Comparison of ENCODE assay signal across 9 mouse cellular contexts in genomic region chr17:48274885-48275284, GRCm38 (mm10). TPM values are rescaled to one million over a fixed set of nuclear protein-coding genes. Genes with fewer than 3 reads are reported as not detected.
DNase-seq lines count a peak whose midpoint lies in the region; ATAC-seq and TF ChIP-seq lines count a peak whose summit lies in the region.
"Had no signal": no experiment of that assay in that cellular context is flagged by ENCODE, and none has a peak within 500 bp of the region (broad histone marks: within the 10 kb centered on the region; RNA-seq: fewer than 3 reads in every experiment).

No protein-coding gene starts in this region.

- whole genome bisulfite sequencing in lung, embryonic 14.5 days: 35% methylated on average over 6 of the region's 6 CpGs

- H3K9ac ChIP-seq in lung, embryonic 14.5 days: no peak overlapping the region

- no peaks in the 10 kb centered on the region for H3K9me3 ChIP-seq in lung, embryonic 14.5 days (ENCODE audit: low read depth, low read length)

- H3K4me2 ChIP-seq in lung, embryonic 14.5 days: no peak overlapping the region

- H3K4me3 ChIP-seq in lung, embryonic 14.5 days (ENCODE audit: low read depth, low read length): no peak overlapping the region
- H3K4me3 ChIP-seq: megakaryocyte, embryonic 14.5 days had no signal

- TF ChIP-seq CTCF in lung, embryonic 14.5 days (IDR thresholded peaks at IDR 0.05; ENCODE audit: low read depth): peak; percentile 92

- H3K4me1 ChIP-seq in lung, embryonic 14.5 days (ENCODE audit: insufficient read depth): no peaks in the 10 kb centered on the region

- peak; percentile 64 for ATAC-seq in CD4-positive, CD25-positive, alpha-beta regulatory T cell, adult 4 months
- no peak for ATAC-seq in lung, embryonic 14.5 days (ENCODE audit: insufficient read depth)

- peak; percentile 90 for DNase-seq in adipocyte (ENCODE audit: low spot score)
- DNase-seq in embryo, embryonic 10 days (ENCODE audit: low spot score): peak; percentile 87
- peak; percentile 42 to 77 for DNase-seq in gastrocnemius, postnatal 4 days (ENCODE audit: low spot score in 2 of 2)
- DNase-seq in layer of hippocampus, adult 8-10 months (ENCODE audit: low spot score in 2 of 2): peak; percentile 48 to 85
- DNase-seq in lung, embryonic 14.5 days: peak; percentile 92
- DNase-seq in retina, postnatal 7 days (ENCODE audit: low read depth, low spot score): peak; percentile 63
- peak; percentile 34 for DNase-seq in urinary bladder, adult 2 months (ENCODE audit: low spot score)

- no peaks in the 10 kb centered on the region for H3K27me3 ChIP-seq in lung, embryonic 14.5 days (ENCODE audit: insufficient read depth, low read length)
- H3K27me3 ChIP-seq: megakaryocyte, embryonic 14.5 days had no signal

- no peak overlapping the region for H3K27ac ChIP-seq in lung, embryonic 14.5 days (ENCODE audit: low read depth)

- H3K36me3 ChIP-seq in lung, embryonic 14.5 days (ENCODE audit: insufficient read depth): no peaks in the 10 kb centered on the region

RNA-seq across cellular contexts. Expression of gene Treml4, which starts 10.8 kb away (rescaled TPM):
- 1 to 10 TPM in 1 of 2 experiments, under 1 TPM in 1; 0.87 to 1.8 TPM for polyA plus RNA-seq in CD4-positive, CD25-positive, alpha-beta regulatory T cell, adult 4 months (2017; shearing (Covaris generic))
- total RNA-seq in gastrocnemius, postnatal 4 days (2021): 1 to 10 TPM in 1 of 2 experiments, under 1 TPM in 1; 0.20 to 1.6 TPM
- not detected for total RNA-seq in layer of hippocampus, adult 8-10 months (2022)
- 0.13 TPM in 1 of 2 replicates, not detected in the other for polyA plus RNA-seq in lung, embryonic 14.5 days (2014; fragmentation: Nextera tagmentation; extraction: Ambion mirVana)
- polyA plus RNA-seq in urinary bladder, adult 2 months (2012; rRNA removed): 0.49 and 0.89 TPM in 2 replicates

RNA-seq across cellular contexts. Expression of gene Treml2, which starts 24.4 kb away (rescaled TPM):
- polyA plus RNA-seq in CD4-positive, CD25-positive, alpha-beta regulatory T cell, adult 4 months (2017; shearing (Covaris generic)): 10 to 100 TPM; 13.2 to 16.8 TPM
- total RNA-seq in gastrocnemius, postnatal 4 days (2021): under 1 TPM; 0.15 to 0.29 TPM
- total RNA-seq in layer of hippocampus, adult 8-10 months (2022): 1 to 10 TPM in 2 of 4 experiments, under 1 TPM in 2; 0.14 to 2.8 (median 1.5) TPM
- polyA plus RNA-seq in lung, embryonic 14.5 days (2014; fragmentation: Nextera tagmentation; extraction: Ambion mirVana): 0.12 and 0.43 TPM in 2 replicates
- 0.19 and 0.32 TPM in 2 replicates for polyA plus RNA-seq in urinary bladder, adult 2 months (2012; rRNA removed)

RNA-seq across cellular contexts. Expression of gene Trem3, which starts 27.3 kb away (rescaled TPM):
- not detected for polyA plus RNA-seq in CD4-positive, CD25-positive, alpha-beta regulatory T cell, adult 4 months (2017; shearing (Covaris generic))
- total RNA-seq in gastrocnemius, postnatal 4 days (2021): under 1 TPM in 1 of 2 experiments, not detected in 1; 0.36 TPM
- total RNA-seq in layer of hippocampus, adult 8-10 months (2022): not detected
- 0.25 and 0.45 TPM in 2 replicates for polyA plus RNA-seq in lung, embryonic 14.5 days (2014; fragmentation: Nextera tagmentation; extraction: Ambion mirVana)
- polyA plus RNA-seq in urinary bladder, adult 2 months (2012; rRNA removed): not detected in 2 replicates

RNA-seq across cellular contexts. Expression of gene B430306N03Rik, which starts 41.1 kb away (rescaled TPM):
- polyA plus RNA-seq in CD4-positive, CD25-positive, alpha-beta regulatory T cell, adult 4 months (2017; shearing (Covaris generic)): 1 to 10 TPM; 1.8 to 2.5 TPM
- total RNA-seq in gastrocnemius, postnatal 4 days (2021): under 1 TPM; 0.13 to 0.27 TPM
- under 1 TPM in 3 of 4 experiments, not detected in 1; 0.21 to 0.64 (median 0.43) TPM for total RNA-seq in layer of hippocampus, adult 8-10 months (2022)
- 0.26 and 0.33 TPM in 2 replicates for polyA plus RNA-seq in lung, embryonic 14.5 days (2014; fragmentation: Nextera tagmentation; extraction: Ambion mirVana)
- polyA plus RNA-seq in urinary bladder, adult 2 months (2012; rRNA removed): 0.46 and 0.66 TPM in 2 replicates

RNA-seq across cellular contexts. Expression of gene Trem1, which starts 42.3 kb away (rescaled TPM):
- polyA plus RNA-seq in CD4-positive, CD25-positive, alpha-beta regulatory T cell, adult 4 months (2017; shearing (Covaris generic)): not detected
- total RNA-seq in gastrocnemius, postnatal 4 days (2021): under 1 TPM in 1 of 2 experiments, not detected in 1; 0.08 TPM
- total RNA-seq in layer of hippocampus, adult 8-10 months (2022): not detected
- 0.14 TPM in 1 of 2 replicates, not detected in the other for polyA plus RNA-seq in lung, embryonic 14.5 days (2014; fragmentation: Nextera tagmentation; extraction: Ambion mirVana)
- 0.01 TPM in 1 of 2 replicates, not detected in the other for polyA plus RNA-seq in urinary bladder, adult 2 months (2012; rRNA removed)

Comparison
In these comparisons a context has a peak if more than half of its experiments do, and no peak if none do; other contexts are left out.
1. DNase-seq: peak in every context shown above with its lines; median percentile 92 in lung, embryonic 14.5 days; 90 in adipocyte; 87 in embryo, embryonic 10 days; 66 in layer of hippocampus, adult 8-10 months; 63 in retina, postnatal 7 days; 60 in gastrocnemius, postnatal 4 days; 34 in urinary bladder, adult 2 months.